Mouse (Mus musculus) myocyte (in vitro differentiated cells): ENCODE measurements at regions not wholly inside any gene's neighbourhood (a gene's known extent, or its start where the extent isn't known, plus 50 kb on each side); places are given as distances from the start of the nearest gene placed in this dataset.

Experiments
- E2F4 ChIP-seq: IDR thresholded peaks from one replicate; pipeline ENCODE4 v1.6.1; 2011; ENCODE audit warnings: mild to moderate bottlenecking, control low read depth, moderate library complexity; ENCODE audit not compliant: insufficient read depth
- MYOD1 ChIP-seq, 3 experiments: IDR thresholded peaks; one replicate each; pipeline ENCODE4 v1.6.1; 2011; ENCODE audit warnings: control low read depth in 2 of 3, low read depth in 2 of 3, mild to moderate bottlenecking in 2 of 3, moderate library complexity in 1 of 3; ENCODE audit not compliant: insufficient read length in 2 of 3, control insufficient read depth in 1 of 3
- MYOG ChIP-seq, 3 experiments: IDR thresholded peaks; one replicate each; pipeline ENCODE4 v1.6.1; 2011; ENCODE audit warnings: control low read depth in 2 of 3, low read depth in 2 of 3, mild to moderate bottlenecking in 2 of 3; ENCODE audit not compliant: insufficient read length in 2 of 3, control insufficient read depth in 1 of 3, insufficient read depth in 1 of 3
- POLR2A ChIP-seq: IDR thresholded peaks from one replicate; pipeline ENCODE4 v1.6.1; 2011; ENCODE audit warnings: low read depth, mild to moderate bottlenecking, control low read depth, moderate library complexity; ENCODE audit not compliant: insufficient read length
- SRF ChIP-seq: IDR thresholded peaks from one replicate; pipeline ENCODE4 v1.6.1; 2011; ENCODE audit warnings: low read depth; ENCODE audit not compliant: control insufficient read depth, insufficient read length
- TCF12 ChIP-seq: IDR thresholded peaks from one replicate; pipeline ENCODE4 v1.6.1; 2011; ENCODE audit warnings: mild to moderate bottlenecking, control low read depth; ENCODE audit not compliant: poor library complexity, insufficient read depth, severe bottlenecking
- TCF3 ChIP-seq: IDR thresholded peaks from one replicate; pipeline ENCODE4 v1.6.1; 2011; ENCODE audit warnings: low read depth, control low read depth; ENCODE audit not compliant: insufficient read length

GRCm38 (mm10) chr5:96924736-96925429, 72.6 kb upstream of the Bmp2k start:
- no peak for TF ChIP-seq POLR2A
- no peak for TF ChIP-seq TCF12
- no peak for TF ChIP-seq MYOG (IDR thresholded peaks at IDR 0.05; ENCODE audit: control insufficient read depth in 1 of 3, insufficient read depth in 1 of 3, insufficient read length in 2 of 3, low read depth in 2 of 3)
- no peak for TF ChIP-seq E2F4
- no peak for TF ChIP-seq MYOD1 (IDR thresholded peaks at IDR 0.05; ENCODE audit: control insufficient read depth in 1 of 3, insufficient read length in 2 of 3, low read depth in 2 of 3)
- TF ChIP-seq TCF3, result no peak
- TF ChIP-seq SRF, result no peak
